Mouse (Mus musculus): Measurements from ENCODE around the gene Sgo2a.

DNA sequence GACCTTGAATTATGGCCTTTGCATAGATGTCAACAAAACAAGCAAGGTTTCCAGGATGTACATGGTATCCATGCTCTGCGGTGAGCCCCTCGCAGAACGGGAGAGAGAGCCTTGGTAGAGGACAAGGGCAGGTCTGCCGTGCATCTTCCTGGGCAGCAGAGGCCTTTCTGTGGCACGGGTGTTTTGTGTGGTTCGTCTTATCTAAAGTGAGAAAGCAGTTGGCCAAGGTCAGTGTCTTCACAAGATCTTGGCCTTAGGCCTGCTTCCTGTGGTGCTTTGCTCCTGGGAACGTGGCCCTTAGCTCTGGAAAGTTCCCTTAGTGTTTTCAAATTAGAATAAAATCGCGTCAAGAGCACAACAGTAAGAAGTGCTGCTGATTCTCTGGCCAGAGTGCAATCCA lies 75.2 kb downstream of the Sgo2a start:
- no peak for TF ChIP-seq CTCF (IDR thresholded peaks at IDR 0.05; ENCODE audit: low read depth, low read length)
- no peak for TF ChIP-seq POLR2A (IDR thresholded peaks at IDR 0.05; ENCODE audit: borderline replicate concordance, low read depth, low read length)

All from bone marrow macrophage, adult 2 months (primary cell).